Mouse (Mus musculus): ENCODE data around the gene Ghsr. TPM values are rescaled to one million over a fixed set of nuclear protein-coding genes. Genes with fewer than 3 reads are reported as not detected.

The Ghsr gene
- total and polyA plus RNA-seq, 2 experiments from 2014 or later, result 0.15 to 0.33 TPM

DNA sequence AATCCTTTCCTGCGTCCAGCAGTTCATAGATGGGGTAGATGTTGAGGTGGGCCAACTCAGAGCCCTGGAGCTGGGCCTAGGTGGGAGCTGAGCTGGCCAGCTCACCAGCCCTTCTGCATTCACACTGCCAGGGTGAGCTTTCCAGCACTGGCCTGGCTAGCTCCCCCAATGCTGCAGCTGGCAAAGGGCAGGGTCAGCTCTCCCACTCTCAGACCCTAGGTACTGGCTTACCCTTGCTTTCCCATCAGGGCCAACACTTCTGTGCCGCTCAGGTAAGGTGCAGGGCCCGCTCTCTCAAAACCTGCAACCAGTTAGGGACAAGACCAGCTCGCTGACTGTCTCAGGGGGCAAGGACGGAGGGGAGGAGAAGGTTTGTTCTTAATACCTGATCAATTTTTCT, 30.4 kb upstream of the Ghsr start:
- H3K9me3 ChIP-seq (ENCODE audit: low read length), result no peaks in the 10 kb centered on the region
- H3K27me3 ChIP-seq (ENCODE audit: insufficient read depth, low read length), result no peaks in the 10 kb centered on the region
- no peak for ATAC-seq

DNA sequence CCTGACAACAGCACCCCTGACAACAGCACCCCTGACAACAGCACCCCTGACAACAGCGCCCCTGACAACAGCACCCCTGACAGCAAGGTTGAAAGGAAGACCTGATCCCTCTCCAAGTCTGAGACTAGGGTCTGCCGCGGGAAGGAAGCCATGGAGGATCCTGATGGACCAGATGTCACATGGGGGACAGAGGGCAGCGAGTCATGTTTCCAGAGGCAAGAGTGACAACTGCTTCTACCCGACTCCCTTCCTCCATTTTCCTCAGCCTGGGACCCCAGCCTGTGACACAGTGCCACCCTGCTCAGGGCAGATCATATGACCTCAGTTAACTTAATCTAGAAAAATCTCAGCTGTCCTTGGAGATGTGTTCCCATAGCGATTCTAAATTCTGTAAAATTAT, 28.7 kb upstream of the Ghsr start:
- Histone ChIP-seq H3K4me3 (ENCODE audit: low read depth, low read length) (no peak overlapping the region), H3K36me3 (ENCODE audit: insufficient read depth) (no peaks in the 10 kb centered on the region), H3K27me3 (ENCODE audit: insufficient read depth, low read length) (no peaks in the 10 kb centered on the region), H3K9me3 (ENCODE audit: low read length) (no peaks in the 10 kb centered on the region), H3K4me1 (ENCODE audit: insufficient read depth) (no peaks in the 10 kb centered on the region), H3K4me2 (ENCODE audit: low read depth) (no peak overlapping the region), H3K9ac (no peak overlapping the region), H3K27ac (ENCODE audit: low read depth, low read length) (no peak overlapping the region)
- ATAC-seq (no peak), DNase-seq (no peak)
- TF ChIP-seq CTCF (IDR thresholded peaks at IDR 0.05; ENCODE audit: low read depth), result no peak
- 60% methylated on average over 6 of the region's 6 CpGs for WGBS

More for the DNA sequence above, 30.4 kb upstream of the Ghsr start:
- Histone ChIP-seq H3K27ac (ENCODE audit: low read depth, low read length) (no peak overlapping the region), H3K9ac (no peak overlapping the region), H3K36me3 (ENCODE audit: insufficient read depth) (no peaks in the 10 kb centered on the region), H3K4me2 (ENCODE audit: low read depth) (no peak overlapping the region), H3K4me3 (ENCODE audit: low read depth, low read length) (no peak overlapping the region), H3K4me1 (ENCODE audit: insufficient read depth) (no peaks in the 10 kb centered on the region)
- no peak for DNase-seq
- TF ChIP-seq CTCF (IDR thresholded peaks at IDR 0.05; ENCODE audit: low read depth), result no peak
- 94% methylated on average over 5 of the region's 5 CpGs for WGBS

DNA sequence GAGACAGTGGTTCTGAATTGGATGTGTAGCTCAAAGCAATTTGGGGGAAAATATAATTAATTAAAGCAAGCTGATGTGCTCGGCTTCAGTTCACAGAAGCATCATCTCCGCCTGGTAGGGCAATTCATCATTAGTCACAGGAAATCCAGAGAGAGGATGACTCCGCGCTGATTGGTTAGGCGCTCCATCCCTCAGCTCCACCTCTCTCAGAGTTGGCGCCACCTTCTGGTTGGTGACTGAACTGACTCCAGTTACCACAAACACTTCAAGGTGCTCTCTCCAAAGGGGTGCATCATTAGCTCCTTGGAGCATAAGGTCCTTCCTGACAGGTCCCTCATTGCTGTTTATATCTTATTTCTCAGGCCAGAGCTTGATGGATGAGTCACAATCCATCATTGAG, 25.6 kb upstream of the Ghsr start:
- ATAC-seq (no peak), DNase-seq (no peak)
- Histone ChIP-seq H3K4me1 (ENCODE audit: insufficient read depth) (no peaks in the 10 kb centered on the region), H3K36me3 (ENCODE audit: insufficient read depth) (no peaks in the 10 kb centered on the region), H3K27me3 (ENCODE audit: insufficient read depth, low read length) (no peaks in the 10 kb centered on the region), H3K9me3 (ENCODE audit: low read length) (no peaks in the 10 kb centered on the region), H3K4me2 (ENCODE audit: low read depth) (no peak overlapping the region), H3K27ac (ENCODE audit: low read depth, low read length) (no peak overlapping the region), H3K4me3 (ENCODE audit: low read depth, low read length) (no peak overlapping the region), H3K9ac (no peak overlapping the region)
- 57% methylated on average over 6 of the region's 6 CpGs for WGBS
- TF ChIP-seq CTCF (IDR thresholded peaks at IDR 0.05; ENCODE audit: low read depth), result peak; percentile 33; the same call in 1 of the 2 replicates

DNA sequence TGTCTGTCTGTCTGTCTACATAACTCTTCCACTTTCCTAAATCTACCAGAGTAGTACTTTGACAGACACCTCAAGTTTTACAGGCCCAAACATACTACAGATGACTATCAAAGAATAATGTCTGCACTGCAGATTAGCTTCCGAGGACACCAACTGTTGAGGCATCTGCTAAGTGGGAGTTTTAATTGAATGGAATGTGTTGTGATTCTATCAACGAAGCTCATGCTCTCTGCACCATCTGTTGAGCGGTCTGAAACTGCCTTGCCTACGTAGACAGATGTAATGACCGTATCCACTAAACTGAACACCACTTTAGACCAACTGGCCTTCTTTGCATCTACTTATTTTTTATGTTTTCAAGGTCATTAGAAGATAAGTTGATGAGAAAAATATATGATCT, 22.7 kb upstream of the Ghsr start:
- H3K27ac ChIP-seq (ENCODE audit: low read depth, low read length), result no peak overlapping the region
- no peak overlapping the region for H3K4me2 ChIP-seq (ENCODE audit: low read depth)
- H3K9me3 ChIP-seq (ENCODE audit: low read length), result no peaks in the 10 kb centered on the region
- no peaks in the 10 kb centered on the region for H3K27me3 ChIP-seq (ENCODE audit: insufficient read depth, low read length)
- no peak for TF ChIP-seq CTCF (IDR thresholded peaks at IDR 0.05; ENCODE audit: low read depth)
- ATAC-seq (peak; percentile 67), DNase-seq (peak; percentile 47)
- no peaks in the 10 kb centered on the region for H3K4me1 ChIP-seq (ENCODE audit: insufficient read depth)
- WGBS, result 49% methylated on average over 5 of the region's 5 CpGs
- H3K4me3 ChIP-seq (ENCODE audit: low read depth, low read length), result no peak overlapping the region
- no peak overlapping the region for H3K9ac ChIP-seq
- no peaks in the 10 kb centered on the region for H3K36me3 ChIP-seq (ENCODE audit: insufficient read depth)

DNA sequence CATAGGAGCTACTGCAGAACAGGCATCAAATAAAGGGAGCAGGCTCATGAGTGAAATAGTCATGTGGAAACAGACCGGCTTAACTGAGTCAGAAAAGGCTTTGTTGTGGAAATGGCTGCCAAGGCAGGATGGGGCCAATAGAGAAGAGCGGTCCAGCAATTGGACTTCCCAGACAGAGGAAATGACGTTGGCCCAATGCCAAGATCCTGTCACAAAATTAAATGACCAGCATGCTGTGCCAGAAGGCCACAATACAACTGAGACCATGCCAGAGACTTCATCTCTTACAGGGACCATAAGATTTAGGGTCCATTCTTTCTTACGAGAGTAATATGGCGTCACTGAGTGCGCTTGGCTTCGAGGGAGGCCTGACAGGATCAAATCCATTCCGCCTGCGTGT, 20.0 kb upstream of the Ghsr start:
- H3K4me2 ChIP-seq (ENCODE audit: low read depth), result no peak overlapping the region
- WGBS, result 33% methylated on average over 9 of the region's 9 CpGs
- H3K4me3 ChIP-seq (ENCODE audit: low read depth, low read length), result no peak overlapping the region
- H3K36me3 ChIP-seq (ENCODE audit: insufficient read depth), result no peaks in the 10 kb centered on the region
- H3K27ac ChIP-seq (ENCODE audit: low read depth, low read length), result no peak overlapping the region
- no peak overlapping the region for H3K9ac ChIP-seq
- TF ChIP-seq CTCF (IDR thresholded peaks at IDR 0.05; ENCODE audit: low read depth), result no peak
- DNase-seq (peak; percentile 50), ATAC-seq (peak; percentile 34)
- no peaks in the 10 kb centered on the region for H3K4me1 ChIP-seq (ENCODE audit: insufficient read depth)
- no peaks in the 10 kb centered on the region for H3K27me3 ChIP-seq (ENCODE audit: insufficient read depth, low read length)
- no peaks in the 10 kb centered on the region for H3K9me3 ChIP-seq (ENCODE audit: low read length)

DNA sequence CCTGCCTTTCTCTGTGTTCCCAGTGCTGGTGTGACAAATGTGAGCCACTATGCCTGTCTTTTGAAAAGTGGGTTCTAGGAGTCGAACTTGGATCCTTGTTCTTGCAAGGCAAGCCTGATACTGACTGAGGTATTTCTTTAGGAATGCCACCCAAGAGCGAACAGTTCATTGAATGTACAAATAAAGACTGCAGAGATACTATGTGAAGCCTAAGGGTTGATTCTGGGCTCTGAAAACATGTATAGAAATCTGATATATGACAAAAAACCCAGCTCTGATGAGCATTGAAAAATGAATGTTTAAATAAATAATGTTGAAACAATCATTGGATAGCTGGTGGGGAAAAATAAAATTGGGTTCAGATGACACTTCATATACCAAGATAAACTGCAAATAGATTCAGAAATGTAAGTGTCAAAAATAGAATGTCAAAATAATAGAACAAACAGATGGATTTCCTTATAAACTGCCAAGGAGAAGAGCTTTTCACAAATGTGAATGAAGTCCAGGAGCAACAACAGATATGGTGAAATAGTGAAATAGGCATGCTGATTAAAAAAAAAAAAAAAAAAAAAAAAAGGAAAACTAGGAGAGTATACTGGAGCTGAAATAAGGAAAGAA, 11.9 kb upstream of the Ghsr start:
- no peak for TF ChIP-seq CTCF (IDR thresholded peaks at IDR 0.05; ENCODE audit: low read depth)
- Histone ChIP-seq H3K27me3 (ENCODE audit: insufficient read depth, low read length) (no peaks in the 10 kb centered on the region), H3K4me2 (ENCODE audit: low read depth) (no peak overlapping the region), H3K4me3 (ENCODE audit: low read depth, low read length) (no peak overlapping the region), H3K9me3 (ENCODE audit: low read length) (no peaks in the 10 kb centered on the region), H3K9ac (no peak overlapping the region), H3K36me3 (ENCODE audit: insufficient read depth) (no peaks in the 10 kb centered on the region), H3K4me1 (ENCODE audit: insufficient read depth) (no peaks in the 10 kb centered on the region), H3K27ac (ENCODE audit: low read depth, low read length) (no peak overlapping the region)
- WGBS, result 84% methylated on average over 2 of the region's 2 CpGs
- no peak for ATAC-seq
- no peak for DNase-seq

DNA sequence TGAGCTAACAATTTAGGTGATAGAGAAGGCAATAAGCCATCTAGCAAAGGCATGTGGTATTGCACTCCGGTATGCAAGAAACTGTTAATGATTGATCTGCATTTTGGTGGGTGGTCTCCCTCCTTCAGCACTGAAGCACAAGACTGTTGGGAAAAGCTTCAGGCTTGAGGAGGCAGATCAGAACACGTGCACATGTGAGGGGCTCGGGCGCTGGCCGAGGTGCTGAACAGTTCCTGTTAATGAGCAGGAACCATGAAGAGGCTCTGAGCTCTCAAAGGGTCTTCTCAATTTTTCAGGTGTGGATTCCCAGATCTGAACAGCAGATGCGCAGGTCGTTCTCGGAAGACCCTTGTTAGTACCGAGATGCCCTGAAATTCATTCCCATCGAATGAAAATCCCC, 1.0 kb upstream of the Ghsr start:
- DNase-seq (peak; percentile 27), ATAC-seq (no peak)
- H3K4me3 ChIP-seq (ENCODE audit: low read depth, low read length), result no peak overlapping the region
- 7% methylated on average over 10 of the region's 10 CpGs for WGBS
- TF ChIP-seq CTCF (IDR thresholded peaks at IDR 0.05; ENCODE audit: low read depth), result peak; percentile 43
- H3K9ac ChIP-seq, result no peak overlapping the region
- no peak overlapping the region for H3K27ac ChIP-seq (ENCODE audit: low read depth, low read length)
- no peak overlapping the region; the same call in 1 of the 2 replicates for H3K4me2 ChIP-seq (ENCODE audit: low read depth)
- peaks cover 52% of the 10 kb centered on the region for H3K27me3 ChIP-seq (ENCODE audit: insufficient read depth, low read length)
- H3K9me3 ChIP-seq (ENCODE audit: low read length), result no peaks in the 10 kb centered on the region
- H3K4me1 ChIP-seq (ENCODE audit: insufficient read depth), result 0 out of 2 replicates have a peak, but pooled peaks cover 7% of the 10 kb centered on the region
- no peaks in the 10 kb centered on the region for H3K36me3 ChIP-seq (ENCODE audit: insufficient read depth)
